Mouse (Mus musculus) C2C12 (cell line): ENCODE measurements around the gene Arl15.

Experiments used
- CEBPB ChIP-seq: IDR thresholded peaks from one replicate; pipeline ENCODE4 v1.6.1; 2011; ENCODE audit warnings: low read depth, mild to moderate bottlenecking, control low read depth, moderate library complexity
- CTCF ChIP-seq: IDR thresholded peaks from one replicate; pipeline ENCODE4 v1.5.1; 2011; ENCODE audit not compliant: control insufficient read depth, insufficient read depth, insufficient read length
- FOSL1 ChIP-seq: IDR thresholded peaks from one replicate; pipeline ENCODE4 v1.8.0; 2011; ENCODE audit warnings: mild to moderate bottlenecking, low read length; ENCODE audit not compliant: poor library complexity, insufficient read depth, severe bottlenecking
- MAX ChIP-seq: IDR thresholded peaks from one replicate; pipeline ENCODE4 v1.6.1; 2011; ENCODE audit warnings: mild to moderate bottlenecking, control low read depth
- MYOD1 ChIP-seq: IDR thresholded peaks from one replicate; pipeline ENCODE4 v1.6.1; 2011; ENCODE audit warnings: low read depth; ENCODE audit not compliant: control insufficient read depth, insufficient read length
- MYOG ChIP-seq: IDR thresholded peaks from one replicate; pipeline ENCODE4 v1.6.1; 2011; ENCODE audit not compliant: control insufficient read depth, insufficient read length; ENCODE audit errors: extremely low read depth
- USF1 ChIP-seq: IDR thresholded peaks from one replicate; pipeline ENCODE4 v1.6.1; 2011; ENCODE audit warnings: low read depth, mild to moderate bottlenecking, control low read depth, moderate library complexity

DNA sequence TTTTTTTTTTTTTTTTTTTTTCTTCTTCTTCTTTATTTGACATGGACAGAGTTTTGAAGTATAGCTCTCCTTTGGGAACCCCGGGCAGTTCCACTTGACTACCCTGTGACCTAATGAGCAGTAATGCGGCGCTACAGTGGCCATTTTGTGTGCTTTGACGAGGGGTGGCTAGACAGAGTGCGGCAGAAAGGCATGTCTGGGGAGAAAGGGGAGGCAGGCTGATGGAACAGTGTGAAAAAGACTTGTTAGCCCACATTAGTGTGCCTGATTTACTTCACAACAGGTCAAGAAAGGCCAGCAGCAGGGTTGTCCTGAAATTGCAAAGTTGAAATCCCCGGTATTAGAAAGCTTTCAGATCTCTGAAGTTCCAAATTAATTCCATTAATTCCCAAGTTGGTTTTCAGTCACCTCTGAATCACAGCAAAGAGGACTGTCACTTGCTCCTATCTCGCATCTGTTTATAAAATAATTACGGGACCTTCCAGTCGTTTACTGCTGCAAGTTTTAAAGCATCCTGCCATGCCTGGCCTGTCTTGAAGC, 187.2 kb downstream of the Arl15 start:
- TF ChIP-seq CTCF (no peak), FOSL1 (no peak), MAX (no peak), CEBPB (no peak), USF1 (no peak), MYOD1 (no peak), MYOG (no peak)
